Mouse (Mus musculus): ENCODE results near the gene Usp20.

DNA sequence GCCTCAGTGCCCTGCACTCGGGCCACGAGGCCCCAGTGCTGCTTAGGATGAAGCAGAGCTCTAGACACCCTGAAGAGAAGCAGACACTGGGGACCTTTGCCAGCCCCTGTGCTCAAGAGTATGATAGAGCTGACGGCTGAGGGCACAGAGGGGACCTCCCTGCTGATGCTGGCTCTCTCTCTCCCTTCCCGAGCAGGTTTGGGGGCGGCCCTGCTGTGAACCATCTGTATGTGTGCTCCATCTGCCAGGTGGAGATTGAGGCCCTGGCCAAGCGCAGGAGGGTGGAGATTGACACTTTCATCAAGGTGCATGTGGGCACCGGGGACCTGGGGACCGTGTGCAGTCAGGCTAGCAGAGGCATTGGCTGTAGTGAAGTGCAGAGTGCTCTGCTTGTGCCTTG is 36.4 kb downstream of the Usp20 start:
- TF ChIP-seq POLR2A (IDR thresholded peaks at IDR 0.05; ENCODE audit: low read depth, low read length) = no peak
- no peak for TF ChIP-seq CTCF (conservative IDR thresholded peaks at IDR 0.05; ENCODE audit: insufficient read depth, insufficient read length, low read depth, low read length)

All from kidney, adult 2 months (tissue).